Mouse (Mus musculus) small intestine, adult 10 weeks (tissue): ENCODE data around the gene A630095E13Rik. TPM values are rescaled to one million over a fixed set of nuclear protein-coding genes. Genes with fewer than 3 reads are reported as not detected.

Experiments
- polyA plus RNA-seq: library from polyadenylated mRNA; stranded (reverse); fragments of 350-450 nt; fragmentation: Illumina TruSeq; extraction: RNeasy Lipid Tissue Mini Kit (QIAGEN cat#74804); gene quantifications from one replicate; pipeline ENCODE4 v1.2.3, GENCODE M21; 2014; ENCODE audit warnings: low replicate concordance

Gene A630095E13Rik
- polyA plus RNA-seq = not detected

DNA sequence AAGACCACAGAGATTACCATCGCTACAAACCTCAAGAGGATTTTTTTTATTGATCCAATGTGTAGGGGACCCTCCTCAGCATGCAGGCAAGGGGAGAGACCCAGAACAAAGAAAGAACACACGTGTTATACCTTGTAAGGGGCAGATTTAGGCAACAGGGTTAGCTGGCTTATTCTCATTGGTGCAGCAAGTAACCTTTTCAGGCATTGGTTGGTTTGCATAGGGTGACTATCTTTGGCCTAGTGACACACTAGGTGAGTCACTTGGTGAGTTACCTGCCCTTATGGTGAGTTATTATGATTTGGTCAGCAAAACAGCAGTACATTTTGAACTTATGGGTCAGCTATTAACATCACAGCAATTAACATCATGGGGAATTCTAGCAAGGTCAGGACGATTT, at the start of gene A630095E13Rik:
Gene A630095E13Rik, minus strand, starts transcription at position 101 of the 400 bp plus-strand sequence.

DNA sequence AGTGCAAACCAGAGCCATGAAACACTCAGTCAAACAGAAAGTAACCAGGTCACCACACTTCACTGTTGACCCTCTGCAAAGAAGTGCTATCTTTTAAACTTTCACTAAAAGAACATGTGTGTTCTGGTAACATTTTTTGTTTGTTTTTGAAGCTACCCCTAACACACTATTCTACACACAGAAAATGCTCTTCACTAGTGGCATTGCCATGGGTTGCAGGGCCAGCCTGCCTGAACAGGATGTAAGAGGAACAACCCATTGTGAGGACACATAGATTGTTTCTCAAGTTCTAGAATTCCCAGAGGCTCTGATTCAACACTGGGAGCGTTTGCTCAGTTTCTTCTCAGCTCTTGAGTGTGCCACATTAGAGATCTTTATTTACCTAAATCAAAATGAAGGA, 49.7 kb upstream of the A630095E13Rik start, which contains the start of gene Acrv1:
Gene Acrv1, plus strand, starts transcription at position 301 of the 400 bp plus-strand sequence.

Other genes starting within 250 kb of the A630095E13Rik start
- gene Gm7257, start 211.5 kb downstream of the A630095E13Rik start, polyA plus RNA-seq = not detected
- gene Gm9513, start 167.7 kb downstream of the A630095E13Rik start, polyA plus RNA-seq = not detected
- gene Gm5615, start 101.4 kb downstream of the A630095E13Rik start, polyA plus RNA-seq = not detected
- gene Gm17689, start 60.7 kb downstream of the A630095E13Rik start, polyA plus RNA-seq = not detected
- gene Acrv1, start 49.8 kb upstream of the A630095E13Rik start, polyA plus RNA-seq = not detected
- 23.4 TPM for gene Chek1, start 83.7 kb upstream of the A630095E13Rik start, polyA plus RNA-seq
- 277 TPM for gene Stt3a, start 124.3 kb upstream of the A630095E13Rik start, polyA plus RNA-seq
- 168 TPM for gene Ei24, start 154.0 kb upstream of the A630095E13Rik start, polyA plus RNA-seq
- gene Fez1, start 178.5 kb upstream of the A630095E13Rik start, polyA plus RNA-seq = 1.9 TPM